ENCODE assay signal across 22 mouse cellular contexts in the genomic region with DNA sequence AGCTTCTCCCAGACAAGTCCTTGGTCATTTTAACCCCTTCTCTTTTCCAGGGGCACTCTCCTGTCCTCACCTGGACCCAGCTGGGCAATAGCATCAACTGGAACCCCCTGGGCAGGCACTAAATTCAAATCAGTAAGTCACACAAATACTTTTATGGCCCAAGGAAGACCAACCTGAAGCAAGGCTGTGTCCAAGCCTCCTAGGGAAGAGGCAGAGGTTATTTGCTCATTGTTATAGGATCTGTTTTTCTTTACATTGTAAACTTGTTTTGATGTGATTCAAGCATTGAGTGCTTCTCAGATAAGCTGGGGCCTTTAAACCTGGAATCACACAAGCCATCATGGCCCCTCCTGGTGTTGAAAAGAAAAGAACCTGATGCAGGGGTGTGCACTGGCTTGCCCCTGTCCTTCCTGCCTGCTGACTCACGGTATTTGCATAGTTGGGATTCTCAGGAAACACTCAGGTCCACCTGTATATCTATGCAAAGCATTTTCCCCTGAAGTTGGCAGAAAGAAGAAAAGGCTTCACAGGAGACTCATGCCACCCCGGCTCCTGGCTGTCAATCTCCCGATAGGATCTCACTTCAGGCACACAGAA.
DNase-seq lines count a peak whose midpoint lies in the region; ATAC-seq and TF ChIP-seq lines count a peak whose summit lies in the region.
"Had no signal": no experiment of that assay in that cellular context is flagged by ENCODE, and none has a peak within 500 bp of the region (broad histone marks: within the 10 kb centered on the region; RNA-seq: fewer than 3 reads in every experiment).

No protein-coding gene starts in this region.

- TF ChIP-seq POLR2A in kidney, adult 2 months (IDR thresholded peaks at IDR 0.05; ENCODE audit: low read depth, low read length) = no peak

- H3K4me1 ChIP-seq in liver, postnatal 0 days (ENCODE audit: insufficient read depth) = peaks cover 15% of the 10 kb centered on the region
- H3K4me1 ChIP-seq in kidney, adult 2 months (ENCODE audit: control insufficient read depth, insufficient read depth, low read length) = 0 out of 2 replicates have a peak, but pooled peaks cover 5% of the 10 kb centered on the region
- no peaks in the 10 kb centered on the region for H3K4me1 ChIP-seq in forebrain, embryonic 15.5 days

- H3K9me3 ChIP-seq in liver, postnatal 0 days (ENCODE audit: low read length) = no peaks in the 10 kb centered on the region
- no peaks in the 10 kb centered on the region for H3K9me3 ChIP-seq in forebrain, embryonic 15.5 days
- H3K9me3 ChIP-seq: embryonic facial prominence, embryonic 10.5 days; hindbrain, embryonic 12.5 days; midbrain, embryonic 13.5 days; neural tube, embryonic 13.5 days had no signal

- peak overlapping the region; percentile 48; the same call in 1 of the 2 replicates for H3K9ac ChIP-seq in liver, postnatal 0 days (replicated peaks)
- H3K9ac ChIP-seq in forebrain, embryonic 15.5 days (replicated peaks) = no peak overlapping the region
- H3K9ac ChIP-seq: hindbrain, embryonic 12.5 days; midbrain, embryonic 13.5 days; neural tube, embryonic 13.5 days had no signal

- WGBS in liver, postnatal 0 days (ENCODE audit: insufficient replicate concordance) = 50% methylated on average over 3 of the region's 3 CpGs
- 67% methylated on average over 3 of the region's 3 CpGs for WGBS in kidney, adult 2 months
- 83% methylated on average over 3 of the region's 3 CpGs for WGBS in forebrain, embryonic 15.5 days

- TF ChIP-seq CTCF in liver, postnatal 0 days (IDR thresholded peaks at IDR 0.05; ENCODE audit: low read depth) = no peak
- TF ChIP-seq CTCF in kidney, adult 2 months (conservative IDR thresholded peaks at IDR 0.05; ENCODE audit: insufficient read depth, insufficient read length, low read depth, low read length) = no peak

- intact Hi-C loops in heart, postnatal 14 days (cut with DNase I) = no loop called here

- H3K27ac ChIP-seq in liver, postnatal 0 days (ENCODE audit: low read depth) = peak overlapping the region; percentile 29
- no peak overlapping the region for H3K27ac ChIP-seq in kidney, adult 2 months (ENCODE audit: insufficient read depth, low read depth, low read length)
- H3K27ac ChIP-seq in forebrain, embryonic 15.5 days (replicated peaks) = no peak overlapping the region
- H3K27ac ChIP-seq: embryonic facial prominence, embryonic 10.5 days; hindbrain, embryonic 12.5 days; left cerebral cortex, adult 2 months; midbrain, embryonic 13.5 days; neural tube, embryonic 13.5 days had no signal

- peak; percentile 26 for ATAC-seq in liver, postnatal 0 days
- ATAC-seq in forebrain, embryonic 15.5 days (replicated peaks) = no peak
- ATAC-seq: forebrain, embryonic 16.5 days; midbrain, embryonic 13.5 days had no signal

- H3K4me3 ChIP-seq in liver, postnatal 0 days (ENCODE audit: low read depth, low read length) = no peak overlapping the region
- H3K4me3 ChIP-seq in kidney, adult 2 months (ENCODE audit: insufficient read depth, low read depth, low read length) = no peak overlapping the region
- no peak overlapping the region for H3K4me3 ChIP-seq in forebrain, embryonic 15.5 days
- H3K4me3 ChIP-seq: embryonic facial prominence, embryonic 10.5 days; hindbrain, embryonic 12.5 days; left cerebral cortex, adult 2 months; midbrain, embryonic 13.5 days; neural tube, embryonic 13.5 days had no signal

- peak; percentile 59 for DNase-seq in heart, adult 11 months
- DNase-seq in heart, postnatal 14 days = no peak
- DNase-seq in urinary bladder, postnatal 25 days (ENCODE audit: low spot score) = peak; percentile 8
- DNase-seq in urinary bladder, adult 18-20 months (ENCODE audit: low spot score in 2 of 2) = no peak
- DNase-seq in liver, postnatal 0 days = no peak
- DNase-seq in ovary, postnatal 36 days (ENCODE audit: low spot score) = no peak
- no peak for DNase-seq in kidney, adult 2 months
- DNase-seq: adrenal gland, postnatal 36 days; cerebellum, adult 2 months; gastrocnemius, postnatal 25 days; kidney, adult 9 months; kidney, postnatal 36 days; layer of hippocampus, adult 9-11 months; left cerebral cortex, postnatal 4 days; thymus, adult 18-20 months had no signal

- no peaks in the 10 kb centered on the region for H3K36me3 ChIP-seq in liver, postnatal 0 days (replicated peaks; ENCODE audit: insufficient read depth, low read length)
- no peaks in the 10 kb centered on the region for H3K36me3 ChIP-seq in kidney, adult 2 months (ENCODE audit: control insufficient read depth, insufficient read depth, low read length)
- no peaks in the 10 kb centered on the region for H3K36me3 ChIP-seq in forebrain, embryonic 15.5 days
- H3K36me3 ChIP-seq: embryonic facial prominence, embryonic 10.5 days; hindbrain, embryonic 12.5 days; midbrain, embryonic 13.5 days; neural tube, embryonic 13.5 days had no signal

- peak overlapping the region; percentile 26; the same call in 1 of the 2 replicates for H3K4me2 ChIP-seq in liver, postnatal 0 days (ENCODE audit: low read depth, low read length)
- H3K4me2 ChIP-seq in forebrain, embryonic 15.5 days (replicated peaks) = no peak overlapping the region
- H3K4me2 ChIP-seq: hindbrain, embryonic 12.5 days; midbrain, embryonic 13.5 days; neural tube, embryonic 13.5 days had no signal

- no peaks in the 10 kb centered on the region for H3K27me3 ChIP-seq in liver, postnatal 0 days (ENCODE audit: insufficient read depth, low read length)
- H3K27me3 ChIP-seq in kidney, adult 2 months (replicated peaks; ENCODE audit: control insufficient read depth, insufficient read depth, low read length) = no peaks in the 10 kb centered on the region
- H3K27me3 ChIP-seq in forebrain, embryonic 15.5 days = no peaks in the 10 kb centered on the region
- H3K27me3 ChIP-seq: hindbrain, embryonic 12.5 days; midbrain, embryonic 13.5 days; neural tube, embryonic 13.5 days had no signal

- no peak for TF ChIP-seq EP300 in liver, postnatal 0 days (IDR thresholded peaks at IDR 0.05; ENCODE audit: low read depth)

Comparison
In these comparisons a context has a peak if more than half of its experiments do, and no peak if none do; other contexts are left out.
1. DNase-seq: peak in heart, adult 11 months (single experiment) and urinary bladder, postnatal 25 days (single experiment); none in heart, postnatal 14 days (0 of 2), urinary bladder, adult 18-20 months (0 of 2), liver, postnatal 0 days (single experiment), ovary, postnatal 36 days (single experiment) and kidney, adult 2 months (single experiment).